Mouse (Mus musculus): ENCODE measurements around the gene Mki67. TPM values are rescaled to one million over a fixed set of nuclear protein-coding genes. Genes with fewer than 3 reads are reported as not detected.

Gene Mki67
- total RNA-seq, 2 experiments from 2014 or later, result 1.3 to 1.8 TPM

GRCm38 (mm10) chr7:135676722-135677121, 39.4 kb downstream of the Mki67 start:
- no peak for DNase-seq (ENCODE audit: extremely low spot score in 1 of 2, low spot score in 1 of 2)

GRCm38 (mm10) chr7:135673576-135673975, 42.6 kb downstream of the Mki67 start:
- no peak for DNase-seq (ENCODE audit: extremely low spot score in 1 of 2, low spot score in 1 of 2)

- DNase-seq (ENCODE audit: extremely low spot score in 1 of 2, low spot score in 1 of 2), result peak; percentile 38 to 72
Observed at GRCm38 (mm10) chr7:135668852-135669739, 47.1 kb downstream of the Mki67 start.

- DNase-seq (ENCODE audit: extremely low spot score in 1 of 2, low spot score in 1 of 2), result no peak
Observed at GRCm38 (mm10) chr7:135666314-135666713, 49.8 kb downstream of the Mki67 start.

GRCm38 (mm10) chr7:135664211-135664610, 52.0 kb downstream of the Mki67 start:
- no peak for DNase-seq (ENCODE audit: extremely low spot score in 1 of 2, low spot score in 1 of 2)

GRCm38 (mm10) chr7:135660314-135660713, 55.8 kb downstream of the Mki67 start:
- no peak for DNase-seq (ENCODE audit: extremely low spot score in 1 of 2, low spot score in 1 of 2)

GRCm38 (mm10) chr7:135659314-135659935, 56.7 kb downstream of the Mki67 start:
- DNase-seq (ENCODE audit: extremely low spot score in 1 of 2, low spot score in 1 of 2), result no peak

GRCm38 (mm10) chr7:135658150-135658549, 58.0 kb downstream of the Mki67 start:
- no peak for DNase-seq (ENCODE audit: extremely low spot score in 1 of 2, low spot score in 1 of 2)

- no peak for DNase-seq (ENCODE audit: extremely low spot score in 1 of 2, low spot score in 1 of 2)
Observed at GRCm38 (mm10) chr7:135655113-135655512, 61.0 kb downstream of the Mki67 start.

- DNase-seq (ENCODE audit: extremely low spot score in 1 of 2, low spot score in 1 of 2), result no peak
Observed at GRCm38 (mm10) chr7:135654288-135654687, 61.9 kb downstream of the Mki67 start.

GRCm38 (mm10) chr7:135653601-135654000, 62.6 kb downstream of the Mki67 start:
- no peak for DNase-seq (ENCODE audit: extremely low spot score in 1 of 2, low spot score in 1 of 2)

- DNase-seq (ENCODE audit: extremely low spot score in 1 of 2, low spot score in 1 of 2), result no peak
Observed at GRCm38 (mm10) chr7:135652781-135653180, 63.4 kb downstream of the Mki67 start.

GRCm38 (mm10) chr7:135651831-135652511, 64.2 kb downstream of the Mki67 start:
- no peak for DNase-seq (ENCODE audit: extremely low spot score in 1 of 2, low spot score in 1 of 2)

GRCm38 (mm10) chr7:135650061-135650460, 66.1 kb downstream of the Mki67 start:
- no peak for DNase-seq (ENCODE audit: extremely low spot score in 1 of 2, low spot score in 1 of 2)

GRCm38 (mm10) chr7:135649306-135649705, 66.9 kb downstream of the Mki67 start:
- no peak for DNase-seq (ENCODE audit: extremely low spot score in 1 of 2, low spot score in 1 of 2)

GRCm38 (mm10) chr7:135648821-135649220, 67.3 kb downstream of the Mki67 start:
- no peak for DNase-seq (ENCODE audit: extremely low spot score in 1 of 2, low spot score in 1 of 2)

GRCm38 (mm10) chr7:135646976-135647375, 69.2 kb downstream of the Mki67 start:
- no peak for DNase-seq (ENCODE audit: extremely low spot score in 1 of 2, low spot score in 1 of 2)

- no peak for DNase-seq (ENCODE audit: extremely low spot score in 1 of 2, low spot score in 1 of 2)
Observed at GRCm38 (mm10) chr7:135644452-135644851, 71.7 kb downstream of the Mki67 start.

GRCm38 (mm10) chr7:135641698-135642507, 74.3 kb downstream of the Mki67 start:
- peak; percentile 57 to 65 for DNase-seq (ENCODE audit: extremely low spot score in 1 of 2, low spot score in 1 of 2)

Data from layer of hippocampus, postnatal 25 days (tissue).